In genomic region chr2:27211966-27212893, GRCm38 (mm10) we compare ENCODE assay signal across 10 mouse cellular contexts. TPM values are rescaled to one million over a fixed set of nuclear protein-coding genes. Genes with fewer than 3 reads are reported as not detected.
A peak's percentile ranks its signal among the peaks of the same experiment; 100 is the strongest.
DNase-seq lines count a peak whose midpoint lies in the region; ATAC-seq lines count a peak whose summit lies in the region.
"Had no signal": no experiment of that assay in that cellular context is flagged by ENCODE, and none has a peak within 500 bp of the region (broad histone marks: within the 10 kb centered on the region; RNA-seq: fewer than 3 reads in every experiment).

No protein-coding gene starts in this region.

- WGBS in heart, embryonic 14.5 days, result 74% methylated on average over 8 of the region's 8 CpGs
- WGBS in forebrain, embryonic 10.5 days, result 62% methylated on average over 8 of the region's 8 CpGs

- H3K9ac ChIP-seq in heart, embryonic 14.5 days (ENCODE audit: low read length), result peak overlapping the region; percentile 49

- peak overlapping the region in 1 of 2 experiments; percentile 53; a peak in 2 of 4 replicates for H3K27ac ChIP-seq in heart, embryonic 14.5 days (replicated peaks in 1 of 2; ENCODE audit: control insufficient read depth in 1 of 2, insufficient read depth in 1 of 2, low read depth in 2 of 2, low read length in 2 of 2)
- H3K27ac ChIP-seq in forebrain, embryonic 10.5 days, result no peak overlapping the region
- H3K27ac ChIP-seq: kidney, postnatal 0 days had no signal

- DNase-seq in heart, adult 11 months, result peak; percentile 97
- no peak for DNase-seq in heart, adult 8-10 months (ENCODE audit: low spot score)
- DNase-seq in urinary bladder, postnatal 14 days (ENCODE audit: low spot score), result peak; percentile 31
- no peak for DNase-seq in urinary bladder, adult 18-20 months (ENCODE audit: low spot score in 2 of 2)
- peak; percentile 69 for DNase-seq in lung, postnatal 36 days
- DNase-seq in forebrain, embryonic 10.5 days (ENCODE audit: extremely low spot score, low spot score), result no peak
- no peak for DNase-seq in thymus, adult 18-20 months

- ATAC-seq in heart, embryonic 14.5 days (ENCODE audit: insufficient number of reproducible peaks, insufficient read depth, low FRiP score, low read depth), result no peak

- no peak overlapping the region for H3K4me3 ChIP-seq in heart, embryonic 14.5 days (ENCODE audit: control insufficient read depth in 1 of 2, insufficient read depth in 1 of 2, low read depth in 1 of 2, low read length in 2 of 2)
- no peak overlapping the region for H3K4me3 ChIP-seq in forebrain, embryonic 10.5 days

- H3K36me3 ChIP-seq in heart, embryonic 14.5 days (ENCODE audit: control insufficient read depth, insufficient read depth, low read length), result 0 out of 2 replicates have a peak, but pooled peaks cover 4% of the 10 kb centered on the region
- no peaks in the 10 kb centered on the region for H3K36me3 ChIP-seq in forebrain, embryonic 10.5 days (replicated peaks)

- no peaks in the 10 kb centered on the region for H3K9me3 ChIP-seq in heart, embryonic 14.5 days (ENCODE audit: control insufficient read depth, low read length)
- no peaks in the 10 kb centered on the region for H3K9me3 ChIP-seq in forebrain, embryonic 10.5 days

- peaks cover 59 to 66% of the 10 kb centered on the region in 2 experiments for H3K4me1 ChIP-seq in heart, embryonic 14.5 days (ENCODE audit: control insufficient read depth in 2 of 2, insufficient read depth in 2 of 2, low read length in 2 of 2)
- H3K4me1 ChIP-seq in forebrain, embryonic 10.5 days, result peaks cover 8% of the 10 kb centered on the region; the same call in 1 of the 2 replicates

- no peaks in the 10 kb centered on the region; the same call in 1 of the 2 replicates for H3K27me3 ChIP-seq in heart, embryonic 14.5 days (ENCODE audit: control insufficient read depth, insufficient read depth, low read length)
- H3K27me3 ChIP-seq in forebrain, embryonic 10.5 days (ENCODE audit: poor library complexity, severe bottlenecking), result no peaks in the 10 kb centered on the region

- H3K4me2 ChIP-seq in heart, embryonic 14.5 days (ENCODE audit: low read length), result no peak overlapping the region; the same call in 1 of the 2 replicates

RNA-seq across cellular contexts. Expression of gene Sardh, which starts 35.9 kb away (rescaled TPM):
- total RNA-seq in heart, adult 8-10 months (2022), result 10 to 100 TPM in 2 of 4 experiments, 1 to 10 TPM in 2; 3.5 to 13.3 (median 7.6) TPM
- 19.0 and 21.6 TPM in 2 replicates for polyA plus RNA-seq in heart, embryonic 14.5 days (2014; fragmentation: Nextera tagmentation; extraction: Ambion mirVana)
- polyA plus RNA-seq in forebrain, embryonic 10.5 days (2016; fragmentation: Nextera tagmentation; extraction: Ambion mirVana), result 1.8 TPM in 2 replicates

RNA-seq across cellular contexts. Expression of gene Dbh, which starts 47.2 kb away (rescaled TPM):
- 1 to 10 TPM; 1.5 to 3.4 (median 1.8) TPM for total RNA-seq in heart, adult 8-10 months (2022)
- polyA plus RNA-seq in heart, embryonic 14.5 days (2014; fragmentation: Nextera tagmentation; extraction: Ambion mirVana), result 0.55 and 1.8 TPM in 2 replicates
- polyA plus RNA-seq in forebrain, embryonic 10.5 days (2016; fragmentation: Nextera tagmentation; extraction: Ambion mirVana), result not detected in 2 replicates
- total RNA-seq: common myeloid progenitor, adult 5-6 weeks had no signal

Comparison
In these comparisons a context has a peak if more than half of its experiments do, and no peak if none do; other contexts are left out.
1. DNase-seq: peak in heart, adult 11 months (single experiment), urinary bladder, postnatal 14 days (single experiment) and lung, postnatal 36 days (single experiment); none in heart, adult 8-10 months (single experiment), urinary bladder, adult 18-20 months (0 of 2), forebrain, embryonic 10.5 days (single experiment) and thymus, adult 18-20 months (0 of 2).